Mouse (Mus musculus) MEL (cell line): ENCODE measurements around the gene Ciao2a.

Experiments
- CTCF ChIP-seq, 3 experiments: IDR thresholded peaks in 2 of 3; conservative IDR thresholded peaks in 1 of 3; 2 replicates each; pipeline ENCODE4 v1.5.1; 2011 to 2012; ENCODE audit warnings: low read length in 3 of 3, low read depth in 2 of 3, mild to moderate bottlenecking in 2 of 3, improper control_type of control experiment in 1 of 3, inconsistent platforms in 1 of 3, mixed read lengths in 1 of 3, moderate library complexity in 1 of 3; ENCODE audit not compliant: control insufficient read depth in 1 of 3, insufficient read depth in 1 of 3, poor library complexity in 1 of 3, severe bottlenecking in 1 of 3
- E2F4 ChIP-seq: IDR thresholded peaks from 2 replicates; pipeline ENCODE4 v1.6.1; 2011; ENCODE audit warnings: low read depth, low read length, improper control_type of control experiment, borderline replicate concordance
- MAX ChIP-seq: IDR thresholded peaks from 2 replicates; pipeline ENCODE4 v1.6.1; 2011; ENCODE audit warnings: low read length, improper control_type of control experiment

DNA sequence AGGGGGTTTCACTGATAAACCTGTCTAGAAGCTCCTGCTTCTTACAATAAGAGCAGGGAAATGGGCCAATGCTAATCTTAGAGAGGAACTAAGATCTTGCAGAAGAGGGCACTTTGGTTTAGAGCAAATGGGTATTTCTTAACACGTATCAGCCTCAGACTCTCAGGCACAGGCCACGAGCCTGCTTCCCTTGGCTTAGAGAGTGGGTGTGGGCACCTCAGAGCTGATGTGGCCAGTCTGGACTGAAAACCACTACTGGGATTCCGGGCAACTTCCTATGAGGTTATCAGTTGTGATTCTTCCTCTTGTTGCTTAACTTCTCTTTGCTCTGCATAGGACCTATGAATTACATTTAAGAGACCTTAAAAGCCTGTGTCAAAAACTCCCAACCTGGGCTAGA lies 12.1 kb upstream of the Ciao2a start:
- TF ChIP-seq CTCF (IDR thresholded peaks at IDR 0.05 in 2 of 3, conservative IDR thresholded peaks at IDR 0.05 in 1 of 3; ENCODE audit: control insufficient read depth in 1 of 3, insufficient read depth in 1 of 3, low read depth in 2 of 3, low read length in 3 of 3, poor library complexity in 1 of 3, severe bottlenecking in 1 of 3) (no peak), E2F4 (no peak), MAX (no peak)
